Mouse (Mus musculus) midbrain, embryonic 16.5 days (tissue): Measurements from ENCODE around the gene Daam1. TPM values are rescaled to one million over a fixed set of nuclear protein-coding genes. Genes with fewer than 3 reads are reported as not detected.
A peak's percentile ranks its signal among the peaks of the same experiment; 100 is the strongest.

Experiments used
- ATAC-seq: fragments of 200-750 bp; cut with Nextera tagmentation; 2 replicates; pipeline ENCODE4 v1.8.0; 2017; ENCODE audit warnings: moderate TSS enrichment
- H3K27ac ChIP-seq: fragments of 300-500 bp; sonication (generic); 2 replicates; pipeline ENCODE4 v1.5.1; 2014; ENCODE audit warnings: mild to moderate bottlenecking, low read length, mixed read lengths
- H3K27me3 ChIP-seq: fragments of 300-500 bp; sonication (generic); 2 replicates; pipeline ENCODE4 v1.6.1; 2014; ENCODE audit warnings: low read depth, low read length, mixed read lengths; ENCODE audit not compliant: control insufficient read depth, insufficient read depth
- H3K36me3 ChIP-seq: fragments of 300-500 bp; sonication (generic); 2 replicates; pipeline ENCODE4 v1.6.1; 2014; ENCODE audit warnings: mild to moderate bottlenecking, low read length, moderate library complexity, mixed read lengths; ENCODE audit not compliant: control insufficient read depth, insufficient read depth
- H3K4me1 ChIP-seq: fragments of 300-500 bp; sonication (generic); 2 replicates; pipeline ENCODE4 v1.6.1; 2014; ENCODE audit warnings: mild to moderate bottlenecking, low read length, mixed read lengths; ENCODE audit not compliant: control insufficient read depth, insufficient read depth
- H3K4me2 ChIP-seq: fragments of 300-500 bp; sonication (generic); 2 replicates; pipeline ENCODE4 v1.6.1; 2014; ENCODE audit warnings: mild to moderate bottlenecking, low read length, mixed read lengths
- H3K4me3 ChIP-seq: fragments of 300-500 bp; sonication (generic); 2 replicates; pipeline ENCODE4 v1.5.1; 2014; ENCODE audit warnings: low read depth, mild to moderate bottlenecking, low read length, moderate library complexity, mixed read lengths
- H3K9ac ChIP-seq: fragments of 300-500 bp; sonication (generic); 2 replicates; pipeline ENCODE4 v1.6.1; 2014; ENCODE audit warnings: low read depth, low read length, mixed read lengths
- H3K9me3 ChIP-seq: fragments of 300-500 bp; sonication (generic); replicated peaks from 2 replicates; pipeline ENCODE4 v1.6.1; 2014; ENCODE audit warnings: mild to moderate bottlenecking, low read length, mixed read lengths; ENCODE audit not compliant: control insufficient read depth, poor library complexity, severe bottlenecking
- WGBS: fragments of 180-500 bp; shearing (Covaris S2); extraction: QIAGEN DNeasy Blood & Tissue Kit; methylation state at CpG from one replicate; pipeline ENCODE4 v1.1.7; 2014; 5-methylcytosine and 5-hydroxymethylcytosine counted together
- polyA plus RNA-seq: library from polyadenylated mRNA; unstranded; fragments of >200 nt; fragmentation: Nextera tagmentation; extraction: Ambion mirVana; gene quantifications from 2 replicates; pipeline ENCODE4 v1.2.1, GENCODE M21; 2015

Gene Daam1
- polyA plus RNA-seq, 1 experiment from 2014 or later = 33.0 TPM

- H3K27ac ChIP-seq = no peak overlapping the region
- H3K4me1 ChIP-seq = peaks cover 2% of the 10 kb centered on the region; the same call in 1 of the 2 replicates
- no peak for ATAC-seq
- no peaks in the 10 kb centered on the region for H3K27me3 ChIP-seq
- H3K36me3 ChIP-seq = no peaks in the 10 kb centered on the region
- no peak overlapping the region for H3K4me3 ChIP-seq
- WGBS = 93% methylated on average over 7 of the region's 7 CpGs
- no peak overlapping the region for H3K9ac ChIP-seq
- no peak overlapping the region for H3K4me2 ChIP-seq
- H3K9me3 ChIP-seq = no peaks in the 10 kb centered on the region
Observed at GRCm38 (mm10) chr12:71849051-71849450, 18.2 kb downstream of the Daam1 start.

- H3K27me3 ChIP-seq = no peaks in the 10 kb centered on the region
- no peak for ATAC-seq
- peaks cover 9% of the 10 kb centered on the region for H3K4me1 ChIP-seq
- no peaks in the 10 kb centered on the region for H3K9me3 ChIP-seq
- no peak overlapping the region for H3K9ac ChIP-seq
- no peak overlapping the region for H3K27ac ChIP-seq
- no peak overlapping the region for H3K4me3 ChIP-seq
- WGBS = 90% methylated on average over 5 of the region's 5 CpGs
- H3K4me2 ChIP-seq = no peak overlapping the region
- H3K36me3 ChIP-seq = no peaks in the 10 kb centered on the region
Observed at GRCm38 (mm10) chr12:71850135-71850534, 19.3 kb downstream of the Daam1 start.

- H3K27ac ChIP-seq = no peak overlapping the region
- WGBS = 54% methylated on average over 7 of the region's 7 CpGs
Observed at GRCm38 (mm10) chr12:71852678-71853077, 21.8 kb downstream of the Daam1 start.

GRCm38 (mm10) chr12:71853694-71854093 is 22.8 kb downstream of the Daam1 start:
- Histone ChIP-seq H3K27ac (no peak overlapping the region), H3K9me3 (no peaks in the 10 kb centered on the region), H3K4me2 (no peak overlapping the region), H3K4me1 (peaks cover 29% of the 10 kb centered on the region), H3K4me3 (no peak overlapping the region), H3K36me3 (no peaks in the 10 kb centered on the region), H3K27me3 (no peaks in the 10 kb centered on the region), H3K9ac (no peak overlapping the region)
- WGBS = 79% methylated on average over 3 of the region's 3 CpGs
- ATAC-seq = no peak

More at GRCm38 (mm10) chr12:71852678-71853077, 21.8 kb downstream of the Daam1 start:
- Histone ChIP-seq H3K9me3 (no peaks in the 10 kb centered on the region), H3K4me1 (peaks cover 29% of the 10 kb centered on the region), H3K4me2 (no peak overlapping the region), H3K27me3 (no peaks in the 10 kb centered on the region), H3K4me3 (no peak overlapping the region), H3K36me3 (no peaks in the 10 kb centered on the region), H3K9ac (no peak overlapping the region)
- ATAC-seq = no peak

GRCm38 (mm10) chr12:71854191-71854590 is 23.3 kb downstream of the Daam1 start:
- no peaks in the 10 kb centered on the region for H3K36me3 ChIP-seq
- H3K27me3 ChIP-seq = no peaks in the 10 kb centered on the region
- no peak overlapping the region for H3K4me3 ChIP-seq
- H3K9me3 ChIP-seq = no peaks in the 10 kb centered on the region
- H3K27ac ChIP-seq = no peak overlapping the region
- H3K4me1 ChIP-seq = peaks cover 29% of the 10 kb centered on the region
- ATAC-seq = no peak
- no peak overlapping the region for H3K4me2 ChIP-seq
- WGBS = 77% methylated on average over 6 of the region's 6 CpGs
- H3K9ac ChIP-seq = no peak overlapping the region

GRCm38 (mm10) chr12:71855730-71856479 is 25.0 kb downstream of the Daam1 start:
- no peak overlapping the region for H3K27ac ChIP-seq
- no peak overlapping the region for H3K9ac ChIP-seq
- H3K9me3 ChIP-seq = no peaks in the 10 kb centered on the region
- H3K27me3 ChIP-seq = no peaks in the 10 kb centered on the region
- ATAC-seq = peak; percentile 54; the same call in 1 of the 2 replicates
- H3K4me1 ChIP-seq = peaks cover 29% of the 10 kb centered on the region
- no peaks in the 10 kb centered on the region for H3K36me3 ChIP-seq
- H3K4me2 ChIP-seq = no peak overlapping the region
- no peak overlapping the region for H3K4me3 ChIP-seq
- WGBS = 56% methylated on average over 10 of the region's 10 CpGs

GRCm38 (mm10) chr12:71856480-71856754 is 25.5 kb downstream of the Daam1 start:
- Histone ChIP-seq H3K36me3 (no peaks in the 10 kb centered on the region), H3K27me3 (no peaks in the 10 kb centered on the region), H3K9ac (no peak overlapping the region), H3K9me3 (no peaks in the 10 kb centered on the region), H3K4me3 (no peak overlapping the region), H3K27ac (no peak overlapping the region), H3K4me2 (no peak overlapping the region), H3K4me1 (peaks cover 29% of the 10 kb centered on the region)
- ATAC-seq = no peak

GRCm38 (mm10) chr12:71859096-71859495 is 28.2 kb downstream of the Daam1 start:
- no peak overlapping the region for H3K9ac ChIP-seq
- H3K9me3 ChIP-seq = no peaks in the 10 kb centered on the region
- no peak overlapping the region for H3K27ac ChIP-seq
- H3K4me2 ChIP-seq = no peak overlapping the region
- H3K27me3 ChIP-seq = no peaks in the 10 kb centered on the region
- peaks cover 30% of the 10 kb centered on the region for H3K4me1 ChIP-seq
- 59% methylated on average over 5 of the region's 5 CpGs for WGBS
- H3K36me3 ChIP-seq = no peaks in the 10 kb centered on the region
- ATAC-seq = no peak
- H3K4me3 ChIP-seq = no peak overlapping the region

- Histone ChIP-seq H3K36me3 (no peaks in the 10 kb centered on the region), H3K4me2 (no peak overlapping the region), H3K4me3 (no peak overlapping the region), H3K4me1 (peaks cover 11% of the 10 kb centered on the region), H3K9ac (no peak overlapping the region), H3K27me3 (no peaks in the 10 kb centered on the region), H3K9me3 (no peaks in the 10 kb centered on the region), H3K27ac (no peak overlapping the region)
- 67% methylated on average over 10 of the region's 10 CpGs for WGBS
- no peak for ATAC-seq
Observed at GRCm38 (mm10) chr12:71863846-71864543, 33.1 kb downstream of the Daam1 start.
